Mouse (Mus musculus) left cerebral cortex, postnatal 25 days (tissue): Measurements from ENCODE around the gene Fbxl3. TPM values are rescaled to one million over a fixed set of nuclear protein-coding genes. Genes with fewer than 3 reads are reported as not detected.

Experiments
- DNase-seq, 2 experiments: peaks; one replicate each; pipeline ENCODE4 v3.0.0; 2022; ENCODE audit warnings: low spot score in 2 of 2, mixed read lengths in 1 of 2
- intact Hi-C: fragments of 180-260 bp; cut with DNase I; formaldehyde crosslinking; loops from one replicate; pipeline ENCODE4 v1.15.1; 2025
- total RNA-seq, 2 experiments: library from RNA; stranded (reverse); gene quantifications; 2 replicates each; pipeline ENCODE4 v1.2.3; 2021

Gene Fbxl3
- 10 to 100 TPM; 89.1 to 89.7 TPM for total RNA-seq

GRCm38 (mm10) chr14:103099238-103099933 is at the start of gene Fbxl3:
Gene Fbxl3, minus strand, starts transcription at chr14:103099566.
- intact Hi-C loops = loop anchor here (1.0 kb wide), 1 partner anchor 29 kb away; the partner anchor contains the start of gene Cln5

GRCm38 (mm10) chr14:103131991-103132390 is 32.6 kb upstream of the Fbxl3 start:
- intact Hi-C loops = no loop called here
- peak in 1 of 2 experiments; percentile 27 for DNase-seq

More at GRCm38 (mm10) chr14:103099238-103099933, at the start of gene Fbxl3:
- peak; percentile 84 to 90 for DNase-seq

GRCm38 (mm10) chr14:103125756-103126155 is 26.4 kb upstream of the Fbxl3 start:
- DNase-seq = no peak
- intact Hi-C loops = no loop called here

- intact Hi-C loops = loop anchor here (5.0 kb wide), 1 partner anchor 37 kb away; no protein-coding TSS in a partner anchor
- no peak for DNase-seq
These were observed 15.8 kb upstream of the Fbxl3 start for GRCm38 (mm10) chr14:103114994-103115670.

GRCm38 (mm10) chr14:103112606-103113363 is 13.4 kb upstream of the Fbxl3 start:
- no peak for DNase-seq
- intact Hi-C loops = loop anchor here (5.0 kb wide), 1 partner anchor 40 kb away; no protein-coding TSS in a partner anchor

- intact Hi-C loops = loop anchor here (5.0 kb wide), 1 partner anchor 42 kb away; no protein-coding TSS in a partner anchor
- DNase-seq = peak; percentile 27 to 88
These were observed 10.6 kb upstream of the Fbxl3 start for GRCm38 (mm10) chr14:103109971-103110370.

GRCm38 (mm10) chr14:103106301-103106700 is 6.9 kb upstream of the Fbxl3 start:
- intact Hi-C loops = no loop called here

GRCm38 (mm10) chr14:103102731-103103335 is 3.5 kb upstream of the Fbxl3 start:
- intact Hi-C loops = no loop called here
- DNase-seq = no peak

More at GRCm38 (mm10) chr14:103106301-103106700, 6.9 kb upstream of the Fbxl3 start:
- DNase-seq = no peak

- no peak for DNase-seq
- intact Hi-C loops = no loop called here
These were observed 2.9 kb upstream of the Fbxl3 start for GRCm38 (mm10) chr14:103102246-103102645.

- no peak for DNase-seq
- intact Hi-C loops = no loop called here
These were observed 1.8 kb upstream of the Fbxl3 start for GRCm38 (mm10) chr14:103101171-103101570.

- intact Hi-C loops = no loop called here
- DNase-seq = no peak
These were observed 930 bp upstream of the Fbxl3 start for GRCm38 (mm10) chr14:103100296-103100695.

GRCm38 (mm10) chr14:103098587-103099235 is 655 bp downstream of the Fbxl3 start:
- intact Hi-C loops = loop anchor here (1.0 kb wide), 1 partner anchor 28 kb away; the partner anchor contains the start of gene Cln5
- peak; percentile 71 to 83 for DNase-seq

- no peak for DNase-seq
- intact Hi-C loops = no loop called here
These were observed 1.2 kb downstream of the Fbxl3 start for GRCm38 (mm10) chr14:103098213-103098586.

GRCm38 (mm10) chr14:103096621-103097020 is 2.7 kb downstream of the Fbxl3 start:
- intact Hi-C loops = no loop called here
- DNase-seq = no peak

GRCm38 (mm10) chr14:103095826-103096225 is 3.5 kb downstream of the Fbxl3 start:
- DNase-seq = no peak
- intact Hi-C loops = no loop called here

GRCm38 (mm10) chr14:103095036-103095435 is 4.3 kb downstream of the Fbxl3 start:
- intact Hi-C loops = no loop called here
- no peak for DNase-seq

GRCm38 (mm10) chr14:103093670-103094069 is 5.7 kb downstream of the Fbxl3 start:
- no peak for DNase-seq
- intact Hi-C loops = no loop called here

GRCm38 (mm10) chr14:103093236-103093635 is 6.1 kb downstream of the Fbxl3 start:
- intact Hi-C loops = no loop called here
- DNase-seq = no peak

- peak in 1 of 2 experiments; percentile 55 for DNase-seq
- intact Hi-C loops = no loop called here
These were observed 10.7 kb downstream of the Fbxl3 start for GRCm38 (mm10) chr14:103088624-103089023.
